Mouse (Mus musculus): ENCODE measurements around the gene Decr2. TPM values are rescaled to one million over a fixed set of nuclear protein-coding genes. Genes with fewer than 3 reads are reported as not detected.

Decr2 gene
- total and polyA plus RNA-seq, 3 experiments = 9.2 to 13.9 (median 9.5) TPM

- Histone ChIP-seq H3K79me2 (replicated peaks; ENCODE audit: control insufficient read depth, insufficient read depth, low read length) (no peaks in the 10 kb centered on the region), H3K4me1 (ENCODE audit: control insufficient read depth, insufficient read depth, low read length) (no peaks in the 10 kb centered on the region), H3K36me3 (ENCODE audit: control insufficient read depth, insufficient read depth, low read length) (no peaks in the 10 kb centered on the region), H3K27ac (no peak overlapping the region), H3K9ac (ENCODE audit: low read depth, low read length) (no peak overlapping the region), H3K4me3 (no peak overlapping the region), H3K27me3 (ENCODE audit: control insufficient read depth, insufficient read depth, low read length) (no peaks in the 10 kb centered on the region)
- DNase-seq = no peak
- intact Hi-C loops (cut with DNase I) = no loop called here
- TF ChIP-seq EP300 (IDR thresholded peaks at IDR 0.05; ENCODE audit: insufficient read depth, low read depth, low read length) = no peak
- TF ChIP-seq CTCF (IDR thresholded peaks at IDR 0.05) = no peak
- no peak for TF ChIP-seq POLR2A (IDR thresholded peaks at IDR 0.05; ENCODE audit: insufficient read depth, low read depth, low read length)
- 85% methylated on average over 9 of the region's 9 CpGs for WGBS
Measured at GRCm38 (mm10) chr17:26057787-26058567, 32.2 kb downstream of the Decr2 start.

DNA sequence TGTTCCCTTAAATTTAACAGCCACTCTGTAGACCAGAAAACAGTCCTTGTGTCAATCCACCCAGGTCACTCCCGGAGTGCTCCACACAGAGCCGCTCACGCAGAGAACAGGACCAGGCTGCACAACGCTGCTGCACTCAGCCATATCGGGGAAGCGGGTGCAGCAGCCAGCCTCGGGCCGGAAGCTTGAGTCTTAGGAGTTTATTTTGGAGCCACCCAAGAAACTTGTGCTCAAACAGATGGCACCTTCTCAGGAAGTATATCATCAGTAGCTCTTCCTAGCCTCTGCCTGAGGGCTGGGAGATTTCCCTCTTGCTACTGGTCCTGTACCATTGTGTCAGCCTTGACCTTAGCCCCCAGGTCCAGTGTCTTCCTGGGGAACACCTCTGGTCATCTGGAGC lies 32.9 kb downstream of the Decr2 start:
- H3K9ac ChIP-seq (ENCODE audit: low read depth, low read length) = no peak overlapping the region
- no peak overlapping the region for H3K4me3 ChIP-seq
- no peaks in the 10 kb centered on the region for H3K79me2 ChIP-seq (replicated peaks; ENCODE audit: control insufficient read depth, insufficient read depth, low read length)
- TF ChIP-seq POLR2A (IDR thresholded peaks at IDR 0.05; ENCODE audit: insufficient read depth, low read depth, low read length) (no peak), EP300 (IDR thresholded peaks at IDR 0.05; ENCODE audit: insufficient read depth, low read depth, low read length) (no peak), CTCF (IDR thresholded peaks at IDR 0.05) (no peak)
- no peaks in the 10 kb centered on the region for H3K27me3 ChIP-seq (ENCODE audit: control insufficient read depth, insufficient read depth, low read length)
- no peak overlapping the region for H3K27ac ChIP-seq
- 89% methylated on average over 8 of the region's 8 CpGs for WGBS
- no peaks in the 10 kb centered on the region for H3K36me3 ChIP-seq (ENCODE audit: control insufficient read depth, insufficient read depth, low read length)
- H3K4me1 ChIP-seq (ENCODE audit: control insufficient read depth, insufficient read depth, low read length) = no peaks in the 10 kb centered on the region
- intact Hi-C loops (cut with DNase I) = no loop called here
- no peak for DNase-seq

DNA sequence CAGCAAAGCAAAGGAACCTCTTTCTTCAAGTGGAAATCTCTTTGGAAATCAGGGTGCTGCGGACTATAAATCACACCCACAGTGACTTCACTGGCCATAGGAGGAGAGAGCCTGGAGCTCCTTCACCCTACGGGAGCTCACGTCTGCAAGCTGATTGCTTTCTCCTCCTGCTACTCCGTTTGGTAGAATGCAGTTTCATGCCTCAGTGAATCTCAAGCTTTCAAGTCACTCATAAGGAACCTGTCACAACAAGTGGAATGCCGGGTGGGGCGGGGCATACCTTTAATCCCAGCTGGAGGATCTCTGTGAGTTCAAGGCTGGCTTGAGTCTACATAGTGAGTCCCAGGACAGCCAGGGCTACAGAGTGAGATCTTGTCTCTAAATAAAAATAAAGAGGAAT lies 35.0 kb downstream of the Decr2 start:
- Histone ChIP-seq H3K27me3 (ENCODE audit: control insufficient read depth, insufficient read depth, low read length) (no peaks in the 10 kb centered on the region), H3K79me2 (replicated peaks; ENCODE audit: control insufficient read depth, insufficient read depth, low read length) (peaks cover 3% of the 10 kb centered on the region; the same call in 1 of the 2 replicates), H3K4me3 (no peak overlapping the region), H3K9ac (ENCODE audit: low read depth, low read length) (no peak overlapping the region), H3K4me1 (ENCODE audit: control insufficient read depth, insufficient read depth, low read length) (no peaks in the 10 kb centered on the region), H3K27ac (no peak overlapping the region), H3K36me3 (ENCODE audit: control insufficient read depth, insufficient read depth, low read length) (no peaks in the 10 kb centered on the region)
- no peak for DNase-seq
- intact Hi-C loops (cut with DNase I) = no loop called here
- TF ChIP-seq POLR2A (IDR thresholded peaks at IDR 0.05; ENCODE audit: insufficient read depth, low read depth, low read length) (no peak), CTCF (IDR thresholded peaks at IDR 0.05) (no peak), EP300 (IDR thresholded peaks at IDR 0.05; ENCODE audit: insufficient read depth, low read depth, low read length) (no peak)
- WGBS = 87% methylated on average over 6 of the region's 6 CpGs

GRCm38 (mm10) chr17:26054133-26054845 lies 35.8 kb downstream of the Decr2 start:
- intact Hi-C loops (cut with DNase I) = no loop called here
- Histone ChIP-seq H3K79me2 (replicated peaks; ENCODE audit: control insufficient read depth, insufficient read depth, low read length) (peaks cover 3% of the 10 kb centered on the region; the same call in 1 of the 2 replicates), H3K36me3 (ENCODE audit: control insufficient read depth, insufficient read depth, low read length) (no peaks in the 10 kb centered on the region), H3K27me3 (ENCODE audit: control insufficient read depth, insufficient read depth, low read length) (no peaks in the 10 kb centered on the region), H3K4me1 (ENCODE audit: control insufficient read depth, insufficient read depth, low read length) (no peaks in the 10 kb centered on the region), H3K4me3 (no peak overlapping the region), H3K9ac (ENCODE audit: low read depth, low read length) (no peak overlapping the region), H3K27ac (no peak overlapping the region)
- DNase-seq = no peak
- no peak for TF ChIP-seq CTCF (IDR thresholded peaks at IDR 0.05)
- no peak for TF ChIP-seq POLR2A (IDR thresholded peaks at IDR 0.05; ENCODE audit: insufficient read depth, low read depth, low read length)
- WGBS = 75% methylated on average over 17 of the region's 17 CpGs

DNA sequence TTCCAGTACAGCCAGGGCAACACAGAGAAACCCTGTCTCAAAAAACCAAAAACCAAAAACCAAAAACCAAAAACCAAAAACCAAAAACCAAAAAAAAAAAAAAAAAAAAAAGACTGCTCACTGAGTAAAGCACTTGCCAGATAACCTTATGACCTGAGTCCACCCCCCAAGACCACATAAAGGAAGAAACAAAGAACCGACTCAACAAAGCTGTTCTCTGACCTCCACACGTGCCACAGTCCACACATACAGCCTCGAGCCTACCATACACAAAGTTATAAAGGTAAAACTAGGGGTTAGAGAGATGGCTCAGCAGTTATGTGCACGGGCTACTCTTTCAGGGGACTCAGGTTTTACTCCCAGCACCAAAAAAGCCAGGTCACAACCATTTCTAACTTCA lies 37.4 kb downstream of the Decr2 start:
- Histone ChIP-seq H3K9ac (ENCODE audit: low read depth, low read length) (no peak overlapping the region), H3K36me3 (ENCODE audit: control insufficient read depth, insufficient read depth, low read length) (no peaks in the 10 kb centered on the region), H3K27ac (no peak overlapping the region), H3K4me3 (no peak overlapping the region), H3K27me3 (ENCODE audit: control insufficient read depth, insufficient read depth, low read length) (no peaks in the 10 kb centered on the region), H3K4me1 (ENCODE audit: control insufficient read depth, insufficient read depth, low read length) (no peaks in the 10 kb centered on the region), H3K79me2 (replicated peaks; ENCODE audit: control insufficient read depth, insufficient read depth, low read length) (peaks cover 3% of the 10 kb centered on the region; the same call in 1 of the 2 replicates)
- 72% methylated on average over 4 of the region's 4 CpGs for WGBS
- TF ChIP-seq EP300 (IDR thresholded peaks at IDR 0.05; ENCODE audit: insufficient read depth, low read depth, low read length) (no peak), POLR2A (IDR thresholded peaks at IDR 0.05; ENCODE audit: insufficient read depth, low read depth, low read length) (no peak), CTCF (IDR thresholded peaks at IDR 0.05) (no peak)
- intact Hi-C loops (cut with DNase I) = no loop called here
- no peak for DNase-seq

DNA sequence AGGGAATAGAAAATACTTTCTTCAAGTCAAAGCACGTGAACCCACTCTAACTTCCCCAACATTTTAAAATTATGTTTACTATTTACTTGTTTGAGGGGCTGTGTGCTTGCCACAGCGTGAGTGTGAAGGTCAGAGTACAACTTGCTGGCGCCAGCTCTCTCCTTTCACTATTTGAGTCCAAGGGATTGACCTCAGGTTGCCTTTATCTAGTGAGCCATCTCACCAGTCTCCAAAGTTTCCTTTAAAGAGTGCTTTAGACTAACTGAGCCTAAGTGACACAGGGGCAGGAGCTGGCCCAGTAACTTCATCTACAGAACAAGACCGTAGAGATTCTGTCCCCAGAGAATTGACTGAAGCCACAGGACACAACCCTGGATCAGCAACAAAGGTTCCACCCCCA lies 38.1 kb downstream of the Decr2 start:
- no peak for DNase-seq
- Histone ChIP-seq H3K27ac (no peak overlapping the region), H3K4me3 (no peak overlapping the region), H3K27me3 (ENCODE audit: control insufficient read depth, insufficient read depth, low read length) (no peaks in the 10 kb centered on the region), H3K36me3 (ENCODE audit: control insufficient read depth, insufficient read depth, low read length) (no peaks in the 10 kb centered on the region), H3K9ac (ENCODE audit: low read depth, low read length) (no peak overlapping the region), H3K4me1 (ENCODE audit: control insufficient read depth, insufficient read depth, low read length) (no peaks in the 10 kb centered on the region), H3K79me2 (replicated peaks; ENCODE audit: control insufficient read depth, insufficient read depth, low read length) (peaks cover 3% of the 10 kb centered on the region; the same call in 1 of the 2 replicates)
- WGBS = 82% methylated on average over 4 of the region's 4 CpGs
- intact Hi-C loops (cut with DNase I) = no loop called here
- TF ChIP-seq POLR2A (IDR thresholded peaks at IDR 0.05; ENCODE audit: insufficient read depth, low read depth, low read length) = no peak
- no peak for TF ChIP-seq CTCF (IDR thresholded peaks at IDR 0.05)
- TF ChIP-seq EP300 (IDR thresholded peaks at IDR 0.05; ENCODE audit: insufficient read depth, low read depth, low read length) = no peak

Measured in heart, adult 2 months (tissue).